Mouse (Mus musculus) liver, postnatal 0 days (tissue): ENCODE data around the gene Col4a3bp.

Experiments used
- CTCF ChIP-seq: sonication (generic); IDR thresholded peaks from 2 replicates; pipeline ENCODE4 v1.5.1; 2016; ENCODE audit warnings: antibody characterized with exemption, low read depth
- EP300 ChIP-seq: IDR thresholded peaks from 2 replicates; pipeline ENCODE4 v1.6.1; 2016; ENCODE audit warnings: antibody characterized with exemption, low read depth, mild to moderate bottlenecking

- TF ChIP-seq EP300 (no peak), CTCF (no peak)
Observed at GRCm38 (mm10) chr13:96630396-96630795, 88.0 kb downstream of the Col4a3bp start.
